Mouse (Mus musculus) neural tube, embryonic 11.5 days (tissue): ENCODE measurements around the gene Tubb3. TPM values are rescaled to one million over a fixed set of nuclear protein-coding genes. Genes with fewer than 3 reads are reported as not detected.
"Not testable (repeated sequence)": the region's sequence is repeated elsewhere in the genome, so short reads cannot be mapped to it uniquely, and the experiment has no call there.

ENCODE experiments used
- ATAC-seq: fragments of 200-750 bp; cut with Nextera tagmentation; 2 replicates; pipeline ENCODE4 v1.8.0; 2017; ENCODE audit warnings: moderate number of reproducible peaks, mild to moderate bottlenecking, moderate TSS enrichment, moderate library complexity; ENCODE audit not compliant: insufficient read depth, low FRiP score, low TSS enrichment
- DNase-seq: peaks from one replicate; pipeline ENCODE4 v3.0.0-alpha.2; 2015; ENCODE audit warnings: low spot score
- H3K27ac ChIP-seq: fragments of 300-500 bp; sonication (generic); 2 replicates; pipeline ENCODE4 v1.5.1; 2014; ENCODE audit warnings: low read depth, mild to moderate bottlenecking, low read length
- H3K27me3 ChIP-seq: fragments of 300-500 bp; sonication (generic); 2 replicates; pipeline ENCODE4 v1.6.1; 2014; ENCODE audit warnings: mild to moderate bottlenecking, low read length, mixed read lengths; ENCODE audit not compliant: control insufficient read depth, insufficient read depth
- H3K36me3 ChIP-seq: fragments of 300-500 bp; sonication (generic); 2 replicates; pipeline ENCODE4 v1.6.1; 2014; ENCODE audit warnings: mild to moderate bottlenecking, low read length, moderate library complexity, mixed read lengths; ENCODE audit not compliant: control insufficient read depth, insufficient read depth
- H3K4me1 ChIP-seq: fragments of 300-500 bp; sonication (generic); 2 replicates; pipeline ENCODE4 v1.6.1; 2014; ENCODE audit warnings: low read length, mixed read lengths; ENCODE audit not compliant: control insufficient read depth, insufficient read depth
- H3K4me2 ChIP-seq: fragments of 300-500 bp; sonication (generic); 2 replicates; pipeline ENCODE4 v1.6.1; 2014; ENCODE audit warnings: low read depth, mild to moderate bottlenecking, moderate library complexity
- H3K4me3 ChIP-seq: fragments of 300-500 bp; sonication (generic); 2 replicates; pipeline ENCODE4 v1.5.1; 2014; ENCODE audit warnings: low read depth, low read length
- H3K9ac ChIP-seq: fragments of 300-500 bp; sonication (generic); 2 replicates; pipeline ENCODE4 v1.6.1; 2014; ENCODE audit warnings: mild to moderate bottlenecking, low read length
- H3K9me3 ChIP-seq: fragments of 300-500 bp; sonication (generic); 2 replicates; pipeline ENCODE4 v1.6.1; 2016; ENCODE audit warnings: low read length; ENCODE audit not compliant: control insufficient read depth
- WGBS: fragments of 180-500 bp; shearing (Covaris S2); extraction: QIAGEN DNeasy Blood & Tissue Kit; methylation state at CpG from one replicate; pipeline ENCODE4 v1.1.7; 2014; 5-methylcytosine and 5-hydroxymethylcytosine counted together
- polyA plus RNA-seq: library from polyadenylated mRNA; unstranded; fragments of >200 nt; fragmentation: Nextera tagmentation; extraction: Ambion mirVana; gene quantifications from 2 replicates; pipeline ENCODE4 v1.2.1, GENCODE M21; 2014

Tubb3 gene
- polyA plus RNA-seq, 1 experiment from 2014 or later = 1,012 TPM

DNA sequence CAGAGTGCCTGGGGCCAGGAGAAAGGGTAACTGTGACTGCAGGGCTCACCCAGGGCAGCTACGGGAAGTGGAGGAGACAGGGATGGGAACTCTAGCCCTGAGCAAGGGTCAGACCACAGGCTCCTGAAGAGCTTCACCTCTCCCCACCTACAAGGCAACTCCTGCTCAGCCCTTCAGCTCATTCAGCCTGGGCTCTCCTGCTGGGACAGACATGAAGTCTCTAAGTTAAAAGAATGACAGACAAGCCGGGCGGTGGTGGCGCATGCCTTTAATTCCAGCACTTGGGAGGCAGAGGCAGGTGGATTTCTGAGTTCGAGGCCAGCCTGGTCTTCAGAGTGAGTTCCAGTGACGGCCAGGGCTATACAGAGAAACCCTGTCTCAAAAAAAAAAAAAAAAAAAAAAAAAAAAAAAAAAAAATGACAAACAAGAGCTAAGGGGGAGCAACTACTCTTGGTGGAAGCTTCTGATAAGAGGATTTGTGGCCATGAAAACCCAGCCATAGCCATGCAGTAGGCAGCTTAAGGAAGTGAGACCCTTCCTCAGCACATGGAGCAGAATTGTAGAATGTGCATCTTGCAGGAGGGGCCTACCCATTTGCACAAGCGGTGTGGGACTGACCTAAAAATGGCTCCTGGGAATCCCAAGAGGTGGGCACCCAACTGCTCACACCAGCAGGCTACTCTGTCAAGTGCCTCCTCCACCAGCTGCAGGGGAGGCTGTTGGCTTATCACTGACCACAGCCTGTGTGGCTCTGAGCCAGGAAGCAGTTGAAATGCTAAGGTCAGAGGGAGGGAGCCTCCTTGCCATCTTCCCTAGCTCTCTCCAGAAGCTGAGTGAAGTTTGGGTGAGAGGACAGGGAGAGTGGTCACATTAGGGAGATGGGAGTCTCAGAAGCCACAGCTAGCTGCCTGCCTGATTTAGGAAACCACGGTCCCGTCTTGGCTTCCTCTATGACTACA is 2.4 kb upstream of the Tubb3 start:
- ATAC-seq (no peak), DNase-seq (no peak)
- Histone ChIP-seq H3K4me2 (peak overlapping the region; percentile 44), H3K36me3 (no peaks in the 10 kb centered on the region), H3K9me3 (no peaks in the 10 kb centered on the region), H3K27ac (no peak overlapping the region), H3K4me3 (no peak overlapping the region), H3K9ac (peak overlapping the region; percentile 91), H3K27me3 (peaks cover 7% of the 10 kb centered on the region), H3K4me1 (no peaks in the 10 kb centered on the region; the same call in 1 of the 2 replicates)
- 77% methylated on average over 9 of the region's 9 CpGs for WGBS

DNA sequence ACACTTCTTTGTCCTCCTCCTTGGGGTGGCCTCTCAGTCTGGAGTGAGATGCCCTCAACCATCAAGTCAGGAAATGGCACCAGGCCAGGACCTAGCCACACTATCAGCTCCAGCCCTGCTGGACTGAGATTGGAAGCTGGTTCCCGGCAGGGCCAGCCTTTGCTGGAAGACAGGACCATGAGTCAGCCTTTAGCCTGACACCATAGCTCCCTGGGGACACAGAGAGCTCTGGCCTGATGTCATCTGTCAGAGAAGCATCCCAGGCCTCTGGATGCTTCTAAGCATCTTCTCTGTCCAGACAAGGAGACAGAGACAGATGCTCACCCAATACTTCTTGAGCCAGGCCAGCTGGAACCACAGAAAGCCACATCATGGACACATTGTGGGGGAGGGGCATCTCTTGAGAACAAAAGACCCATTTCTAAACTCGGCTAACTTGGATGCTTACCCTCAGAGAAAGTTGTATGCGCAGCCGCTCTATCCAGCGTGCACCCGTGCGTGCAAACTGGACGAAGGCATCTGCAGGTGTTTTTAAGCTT is 1.1 kb upstream of the Tubb3 start:
- Histone ChIP-seq H3K4me3 (peak overlapping the region; percentile 71), H3K36me3 (no peaks in the 10 kb centered on the region), H3K27me3 (peaks cover 7% of the 10 kb centered on the region), H3K27ac (peak overlapping the region; percentile 95), H3K4me1 (no peaks in the 10 kb centered on the region; the same call in 1 of the 2 replicates), H3K9me3 (no peaks in the 10 kb centered on the region), H3K4me2 (peak overlapping the region; percentile 44), H3K9ac (peak overlapping the region; percentile 91)
- ATAC-seq = no peak
- DNase-seq = peak; percentile 71
- WGBS = 54% methylated on average over 8 of the region's 8 CpGs

DNA sequence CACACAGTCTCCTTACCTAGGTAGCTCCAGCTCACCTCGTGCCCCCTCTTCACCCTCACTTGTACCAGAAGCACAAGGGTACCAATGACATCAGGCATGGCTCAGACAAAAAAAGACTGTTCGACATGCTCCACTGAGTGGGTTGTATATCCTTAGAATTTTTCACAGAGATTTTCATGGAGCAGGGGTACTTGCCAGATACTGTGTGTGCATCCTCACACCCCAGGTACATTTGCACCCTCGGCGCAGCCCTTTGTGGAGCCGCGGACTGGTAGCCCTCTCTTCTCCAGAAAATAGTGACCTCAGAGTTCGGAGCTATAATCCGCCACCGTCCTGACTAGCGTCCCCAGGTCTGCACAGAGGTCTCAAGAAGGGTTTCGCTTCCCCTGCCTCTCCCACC is 436 bp upstream of the Tubb3 start:
- Histone ChIP-seq H3K4me1 (no peaks in the 10 kb centered on the region; the same call in 1 of the 2 replicates), H3K27ac (peak overlapping the region; percentile 95), H3K9me3 (no peaks in the 10 kb centered on the region), H3K4me3 (peak overlapping the region; percentile 71), H3K9ac (peak overlapping the region; percentile 91), H3K4me2 (peak overlapping the region; percentile 44), H3K36me3 (no peaks in the 10 kb centered on the region), H3K27me3 (peaks cover 7% of the 10 kb centered on the region)
- DNase-seq (peak; percentile 49), ATAC-seq (no peak)
- WGBS = 6% methylated on average over 11 of the region's 11 CpGs

DNA sequence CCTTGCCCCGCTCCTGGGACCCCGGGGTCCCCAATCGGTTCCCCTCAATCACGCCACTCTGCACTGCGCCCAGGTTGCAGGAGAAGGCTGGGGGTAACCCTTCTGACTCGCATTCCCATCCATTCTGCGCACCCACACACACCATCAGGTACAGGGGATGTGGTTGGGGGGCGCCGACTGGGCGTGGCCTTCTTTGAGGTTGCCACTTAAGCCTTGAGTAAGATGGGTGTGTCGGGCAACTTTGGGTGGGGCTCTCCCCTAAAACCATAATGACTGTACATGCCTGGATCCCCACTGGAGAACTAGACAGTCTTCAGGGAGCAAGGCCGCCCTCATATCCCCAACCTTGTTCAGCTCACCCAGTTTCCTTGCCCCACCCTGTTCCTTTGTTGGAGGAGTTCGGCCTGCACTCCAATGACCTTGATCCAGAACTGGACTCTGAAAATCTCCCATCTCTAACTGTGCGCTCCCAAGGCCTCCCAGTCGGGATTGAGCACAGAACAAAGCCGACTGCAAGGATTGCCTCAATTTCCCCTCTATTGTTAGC is 630 bp downstream of the Tubb3 start:
- DNase-seq (peak; percentile 61), ATAC-seq (peak; percentile 7)
- Histone ChIP-seq H3K27ac (peak overlapping the region; percentile 95), H3K9me3 (no peaks in the 10 kb centered on the region), H3K9ac (peak overlapping the region; percentile 91), H3K4me2 (peak overlapping the region; percentile 44), H3K36me3 (no peaks in the 10 kb centered on the region), H3K4me1 (no peaks in the 10 kb centered on the region; the same call in 1 of the 2 replicates), H3K27me3 (peaks cover 7% of the 10 kb centered on the region), H3K4me3 (peak overlapping the region; percentile 71)
- WGBS = 3% methylated on average over 16 of the region's 16 CpGs

DNA sequence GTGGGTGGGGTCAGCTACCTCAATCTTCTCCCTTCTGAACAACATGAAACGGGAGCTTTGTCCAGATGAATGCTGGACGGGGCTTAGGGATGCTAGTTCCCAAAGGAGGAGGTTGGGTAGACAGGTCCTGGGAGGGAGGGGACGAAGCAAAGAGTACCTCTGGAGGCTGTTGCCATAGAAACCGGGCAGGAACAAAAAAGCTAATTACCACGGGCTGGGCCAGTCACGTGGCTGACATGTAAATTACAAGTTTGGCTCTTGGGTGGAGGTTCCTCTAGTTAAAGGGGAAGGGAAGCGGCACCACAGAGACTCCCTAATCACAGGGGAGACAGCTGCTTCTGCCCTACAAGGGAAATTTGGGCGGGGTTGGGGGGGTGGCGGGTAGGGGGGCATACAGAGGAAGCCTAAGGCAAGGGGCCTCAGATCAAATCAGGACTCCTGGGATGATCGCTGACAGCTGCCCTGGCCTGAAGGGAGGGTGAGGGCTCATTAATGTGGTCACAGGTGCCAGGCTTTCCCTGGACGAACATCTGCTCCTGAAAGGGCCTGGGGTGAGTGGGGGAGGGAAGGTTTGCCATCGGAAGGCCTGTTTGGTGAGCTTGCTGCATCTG is 1.4 kb downstream of the Tubb3 start:
- peak overlapping the region; percentile 95 for H3K27ac ChIP-seq
- H3K36me3 ChIP-seq = no peaks in the 10 kb centered on the region
- peaks cover 7% of the 10 kb centered on the region for H3K27me3 ChIP-seq
- H3K4me1 ChIP-seq = no peaks in the 10 kb centered on the region; the same call in 1 of the 2 replicates
- H3K4me3 ChIP-seq = peak overlapping the region; percentile 71
- ATAC-seq = peak; percentile 48
- DNase-seq = peak; percentile 77
- H3K9me3 ChIP-seq = no peaks in the 10 kb centered on the region
- H3K9ac ChIP-seq = peak overlapping the region; percentile 91
- H3K4me2 ChIP-seq = peak overlapping the region; percentile 44
- WGBS = under 1% methylated on average over 12 of the region's 12 CpGs

DNA sequence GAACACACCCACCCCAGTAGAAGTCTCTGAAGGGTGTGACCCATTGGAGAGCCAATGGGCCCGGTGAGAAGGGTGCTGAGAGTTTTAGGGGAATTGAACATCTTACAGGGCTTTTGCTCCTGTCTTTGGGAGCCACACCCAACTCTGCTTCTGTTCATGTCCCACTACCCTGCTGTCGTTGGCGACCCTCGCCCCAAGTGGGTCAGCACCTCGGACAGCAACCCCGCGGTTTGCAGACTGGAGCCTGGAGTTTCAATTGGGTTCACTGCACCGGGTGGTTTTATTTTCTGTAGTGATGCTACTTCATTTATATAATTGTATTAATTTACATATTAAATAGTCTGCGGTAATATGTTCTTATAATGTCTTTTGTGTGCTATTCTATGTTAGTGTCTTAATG is 3.0 kb downstream of the Tubb3 start:
- peak overlapping the region; percentile 91 for H3K9ac ChIP-seq
- no peaks in the 10 kb centered on the region for H3K9me3 ChIP-seq
- peaks cover 7% of the 10 kb centered on the region for H3K27me3 ChIP-seq
- WGBS = 9% methylated on average over 9 of the region's 9 CpGs
- ATAC-seq = no peak
- no peaks in the 10 kb centered on the region; the same call in 1 of the 2 replicates for H3K36me3 ChIP-seq
- H3K4me1 ChIP-seq = no peaks in the 10 kb centered on the region; the same call in 1 of the 2 replicates
- peak overlapping the region; percentile 71 for H3K4me3 ChIP-seq
- peak overlapping the region; percentile 44 for H3K4me2 ChIP-seq
- DNase-seq = peak; percentile 47
- H3K27ac ChIP-seq = no peak overlapping the region

DNA sequence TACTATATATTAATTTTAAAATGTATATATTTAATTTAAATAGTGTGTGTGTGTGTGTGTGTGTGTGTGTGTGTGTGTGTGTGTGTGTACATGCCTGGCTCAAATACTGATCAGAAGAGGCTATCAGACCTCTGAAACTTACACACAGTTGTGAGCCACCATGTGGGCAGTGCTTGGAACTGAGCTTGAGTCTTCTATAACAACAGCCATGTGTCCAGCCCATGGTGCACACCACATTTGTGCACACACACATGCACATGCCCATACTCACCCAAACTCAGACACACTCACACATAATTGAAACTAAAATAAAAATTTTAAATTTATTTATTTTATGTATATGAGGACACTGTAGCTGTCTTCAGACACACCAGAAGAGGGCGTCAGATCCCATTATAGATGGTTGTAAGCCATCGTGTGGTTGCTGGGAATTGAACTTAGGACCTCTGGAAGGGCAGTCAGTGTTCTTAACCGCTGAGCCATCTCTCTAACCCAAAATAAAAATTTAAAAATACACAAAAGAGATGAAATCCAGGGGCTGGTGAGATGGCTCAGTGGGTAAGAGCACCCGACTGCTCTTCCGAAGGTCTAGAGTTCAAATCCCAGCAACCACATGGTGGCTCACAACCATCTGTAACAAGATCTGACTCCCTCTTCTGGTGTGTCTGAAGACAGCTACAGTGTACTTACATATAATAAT is 3.9 kb downstream of the Tubb3 start:
- H3K36me3 ChIP-seq, H3K27me3 ChIP-seq, H3K27ac ChIP-seq, H3K9ac ChIP-seq, H3K4me1 ChIP-seq, ATAC-seq, DNase-seq, H3K9me3 ChIP-seq: not testable (repeated sequence)
- peak overlapping the region; percentile 71; the same call in 1 of the 2 replicates for H3K4me3 ChIP-seq
- WGBS = 82% methylated on average over 5 of the region's 5 CpGs
- H3K4me2 ChIP-seq = 0 out of 2 replicates have a peak overlapping the region, but pooled peaks have one; percentile 11
